31 mouse cellular contexts compared by ENCODE assay signal in genomic region chr2:157102256-157102655, GRCm38 (mm10). TPM values are rescaled to one million over a fixed set of nuclear protein-coding genes. Genes with fewer than 3 reads are reported as not detected.
DNase-seq lines count a peak whose midpoint lies in the region; ATAC-seq and TF ChIP-seq lines count a peak whose summit lies in the region.
"Had no signal": no experiment of that assay in that cellular context is flagged by ENCODE, and none has a peak within 500 bp of the region (broad histone marks: within the 10 kb centered on the region; RNA-seq: fewer than 3 reads in every experiment).

No protein-coding gene starts in this region.

- peak; percentile 36 for DNase-seq in forebrain, embryonic 11.5 days (ENCODE audit: low spot score)
- no peak for DNase-seq in forebrain, embryonic 10.5 days (ENCODE audit: extremely low spot score, low spot score)
- DNase-seq in ZHBTc4 (ENCODE audit: low read depth, low spot score), result peak; percentile 65
- no peak for DNase-seq in layer of hippocampus, adult 2 months (ENCODE audit: low spot score in 2 of 2)
- DNase-seq: adrenal gland, adult 2 months; adrenal gland, postnatal 10 days; adrenal gland, postnatal 25 days; B cell, adult 2 months; cerebellum, adult 11 months; cerebellum, adult 18-20 months; cerebellum, adult 8-10 months; cerebellum, adult 9-11 months; cerebellum, postnatal 14 days; cerebellum, postnatal 36 days; embryo, embryonic 11 days had no signal

- no peaks in the 10 kb centered on the region for H3K4me1 ChIP-seq in forebrain, embryonic 11.5 days (replicated peaks; ENCODE audit: control insufficient read depth, insufficient read depth, low read length)
- no peaks in the 10 kb centered on the region for H3K4me1 ChIP-seq in forebrain, embryonic 10.5 days
- no peaks in the 10 kb centered on the region for H3K4me1 ChIP-seq in neural tube, embryonic 13.5 days (replicated peaks)
- no peaks in the 10 kb centered on the region for H3K4me1 ChIP-seq in neural tube, embryonic 15.5 days
- H3K4me1 ChIP-seq: embryonic facial prominence, embryonic 13.5 days; embryonic facial prominence, embryonic 15.5 days; forebrain, embryonic 12.5 days had no signal

- TF ChIP-seq CTCF in layer of hippocampus, adult 2 months (conservative IDR thresholded peaks at IDR 0.05), result no peak

- H3K4me3 ChIP-seq in forebrain, embryonic 11.5 days (ENCODE audit: low read depth, low read length), result no peak overlapping the region
- H3K4me3 ChIP-seq in forebrain, embryonic 10.5 days, result no peak overlapping the region
- H3K4me3 ChIP-seq in neural tube, embryonic 13.5 days, result no peak overlapping the region
- no peak overlapping the region for H3K4me3 ChIP-seq in neural tube, embryonic 15.5 days (replicated peaks)
- H3K4me3 ChIP-seq in layer of hippocampus, adult 2 months, result no peak overlapping the region
- H3K4me3 ChIP-seq: embryonic facial prominence, embryonic 13.5 days; embryonic facial prominence, embryonic 15.5 days; erythroblast, embryonic 14.5 days; forebrain, embryonic 12.5 days had no signal

- ATAC-seq in forebrain, embryonic 11.5 days (replicated peaks; ENCODE audit: low FRiP score), result no peak
- 0 out of 2 replicates have a peak, but pooled peaks have one; percentile 32 for ATAC-seq in neural tube, embryonic 13.5 days (ENCODE audit: low read depth)
- ATAC-seq in neural tube, embryonic 15.5 days (ENCODE audit: low FRiP score), result no peak
- ATAC-seq: CD4-positive, CD25-positive, alpha-beta regulatory T cell, adult 4 months; forebrain, embryonic 14.5 days; forebrain, embryonic 16.5 days had no signal

- no peaks in the 10 kb centered on the region; the same call in 1 of the 2 replicates for H3K36me3 ChIP-seq in forebrain, embryonic 11.5 days (ENCODE audit: control insufficient read depth, insufficient read depth, low read length)
- peaks cover 90% of the 10 kb centered on the region for H3K36me3 ChIP-seq in forebrain, embryonic 10.5 days (replicated peaks)
- peaks cover 40% of the 10 kb centered on the region for H3K36me3 ChIP-seq in neural tube, embryonic 13.5 days
- peaks cover 24% of the 10 kb centered on the region for H3K36me3 ChIP-seq in neural tube, embryonic 15.5 days

- WGBS in forebrain, embryonic 11.5 days, result 57% methylated on average over 2 of the region's 2 CpGs
- WGBS in forebrain, embryonic 10.5 days, result 79% methylated on average over 2 of the region's 2 CpGs
- 50% methylated on average over 2 of the region's 2 CpGs for WGBS in neural tube, embryonic 13.5 days
- WGBS in neural tube, embryonic 15.5 days, result 35% methylated on average over 2 of the region's 2 CpGs

- no peak overlapping the region for H3K27ac ChIP-seq in forebrain, embryonic 11.5 days (ENCODE audit: low read depth, low read length)
- H3K27ac ChIP-seq in forebrain, embryonic 10.5 days, result no peak overlapping the region
- H3K27ac ChIP-seq in neural tube, embryonic 13.5 days (replicated peaks), result no peak overlapping the region
- no peak overlapping the region for H3K27ac ChIP-seq in neural tube, embryonic 15.5 days (replicated peaks)
- no peak overlapping the region for H3K27ac ChIP-seq in layer of hippocampus, adult 2 months
- H3K27ac ChIP-seq: embryonic facial prominence, embryonic 13.5 days; embryonic facial prominence, embryonic 15.5 days; forebrain, embryonic 12.5 days had no signal

- H3K9ac ChIP-seq in forebrain, embryonic 11.5 days (ENCODE audit: low read length), result no peak overlapping the region
- no peak overlapping the region for H3K9ac ChIP-seq in neural tube, embryonic 13.5 days
- no peak overlapping the region for H3K9ac ChIP-seq in neural tube, embryonic 15.5 days (replicated peaks)
- H3K9ac ChIP-seq: embryonic facial prominence, embryonic 13.5 days; embryonic facial prominence, embryonic 15.5 days; forebrain, embryonic 12.5 days had no signal

- H3K9me3 ChIP-seq in forebrain, embryonic 11.5 days (ENCODE audit: control insufficient read depth, low read length), result no peaks in the 10 kb centered on the region
- H3K9me3 ChIP-seq in forebrain, embryonic 10.5 days, result no peaks in the 10 kb centered on the region
- no peaks in the 10 kb centered on the region for H3K9me3 ChIP-seq in neural tube, embryonic 13.5 days
- no peaks in the 10 kb centered on the region for H3K9me3 ChIP-seq in neural tube, embryonic 15.5 days (replicated peaks)
- H3K9me3 ChIP-seq: embryonic facial prominence, embryonic 13.5 days; embryonic facial prominence, embryonic 15.5 days; forebrain, embryonic 12.5 days had no signal

- no peak overlapping the region for H3K4me2 ChIP-seq in forebrain, embryonic 11.5 days (ENCODE audit: low read depth, low read length, severe bottlenecking)
- H3K4me2 ChIP-seq in neural tube, embryonic 13.5 days, result no peak overlapping the region
- H3K4me2 ChIP-seq in neural tube, embryonic 15.5 days, result no peak overlapping the region
- H3K4me2 ChIP-seq: embryonic facial prominence, embryonic 13.5 days; embryonic facial prominence, embryonic 15.5 days; forebrain, embryonic 12.5 days had no signal

- no peaks in the 10 kb centered on the region for H3K27me3 ChIP-seq in forebrain, embryonic 11.5 days (ENCODE audit: control insufficient read depth, insufficient read depth, low read length)
- no peaks in the 10 kb centered on the region for H3K27me3 ChIP-seq in forebrain, embryonic 10.5 days (ENCODE audit: poor library complexity, severe bottlenecking)
- no peaks in the 10 kb centered on the region for H3K27me3 ChIP-seq in neural tube, embryonic 13.5 days
- H3K27me3 ChIP-seq in neural tube, embryonic 15.5 days (replicated peaks), result no peaks in the 10 kb centered on the region
- H3K27me3 ChIP-seq: CH12.LX; embryonic facial prominence, embryonic 13.5 days; embryonic facial prominence, embryonic 15.5 days; forebrain, embryonic 12.5 days had no signal

RNA-seq across cellular contexts. Expression of gene Tldc2, which starts 15.4 kb away (rescaled TPM):
- not detected in 2 replicates for polyA plus RNA-seq in forebrain, embryonic 11.5 days (2014; fragmentation: Nextera tagmentation; extraction: Ambion mirVana)
- not detected in 2 replicates for polyA plus RNA-seq in forebrain, embryonic 10.5 days (2016; fragmentation: Nextera tagmentation; extraction: Ambion mirVana)
- polyA plus RNA-seq in neural tube, embryonic 13.5 days (2015; fragmentation: Nextera tagmentation; extraction: Ambion mirVana), result not detected in 2 replicates
- polyA plus RNA-seq in neural tube, embryonic 15.5 days (2015; fragmentation: Nextera tagmentation; extraction: Ambion mirVana), result 0.43 TPM in 1 of 2 replicates, not detected in the other
- total RNA-seq in layer of hippocampus, adult 2 months (2021), result not detected
- total RNA-seq: adrenal gland, adult 2 months; adrenal gland, postnatal 10 days; adrenal gland, postnatal 25 days; adrenal gland, postnatal 4 days; CH12.LX; common myeloid progenitor, adult 5-6 weeks; ES-E14; MEL had no signal
- polyA plus RNA-seq: brain, embryonic 14.5 days; CD4-positive, CD25-positive, alpha-beta regulatory T cell, adult 4 months; embryonic facial prominence, embryonic 11.5 days; embryonic facial prominence, embryonic 13.5 days; embryonic facial prominence, embryonic 15.5 days; erythroblast, embryonic 14.5 days; forebrain, embryonic 12.5 days; forebrain, embryonic 14.5 days; forebrain, embryonic 16.5 days had no signal

RNA-seq across cellular contexts. Expression of gene Soga1, which starts 23.2 kb away (rescaled TPM):
- polyA plus RNA-seq in forebrain, embryonic 11.5 days (2014; fragmentation: Nextera tagmentation; extraction: Ambion mirVana), result 8.1 and 8.2 TPM in 2 replicates
- polyA plus RNA-seq in forebrain, embryonic 10.5 days (2016; fragmentation: Nextera tagmentation; extraction: Ambion mirVana), result 3.5 and 4.0 TPM in 2 replicates
- 4.5 and 5.9 TPM in 2 replicates for polyA plus RNA-seq in neural tube, embryonic 13.5 days (2015; fragmentation: Nextera tagmentation; extraction: Ambion mirVana)
- 3.3 and 4.9 TPM in 2 replicates for polyA plus RNA-seq in neural tube, embryonic 15.5 days (2015; fragmentation: Nextera tagmentation; extraction: Ambion mirVana)
- total RNA-seq in layer of hippocampus, adult 2 months (2021), result 10 to 100 TPM; 31.4 to 36.3 TPM

RNA-seq across cellular contexts. Expression of gene Samhd1, which starts 32.8 kb away (rescaled TPM):
- 25.6 and 27.5 TPM in 2 replicates for polyA plus RNA-seq in forebrain, embryonic 11.5 days (2014; fragmentation: Nextera tagmentation; extraction: Ambion mirVana)
- 29.4 and 30.4 TPM in 2 replicates for polyA plus RNA-seq in forebrain, embryonic 10.5 days (2016; fragmentation: Nextera tagmentation; extraction: Ambion mirVana)
- polyA plus RNA-seq in neural tube, embryonic 13.5 days (2015; fragmentation: Nextera tagmentation; extraction: Ambion mirVana), result 12.0 and 12.9 TPM in 2 replicates
- 11.9 and 14.6 TPM in 2 replicates for polyA plus RNA-seq in neural tube, embryonic 15.5 days (2015; fragmentation: Nextera tagmentation; extraction: Ambion mirVana)
- total RNA-seq in layer of hippocampus, adult 2 months (2021), result 10 to 100 TPM; 14.3 to 16.8 TPM

Comparison
In these comparisons a context has a peak if more than half of its experiments do, and no peak if none do; other contexts are left out.
1. DNase-seq: peak in forebrain, embryonic 11.5 days (single experiment) and ZHBTc4 (single experiment); none in forebrain, embryonic 10.5 days (single experiment) and layer of hippocampus, adult 2 months (0 of 2).